Mouse (Mus musculus) hindbrain, embryonic 14.5 days (tissue): ENCODE measurements at regions not wholly inside any gene's neighbourhood (a gene's known extent, or its start where the extent isn't known, plus 50 kb on each side); places are given as distances from the start of the nearest gene placed in this dataset.
A peak's percentile ranks its signal among the peaks of the same experiment; 100 is the strongest.
"Not testable (repeated sequence)": the region's sequence is repeated elsewhere in the genome, so short reads cannot be mapped to it uniquely, and the experiment has no call there.

ENCODE experiments used
- ATAC-seq: fragments of 200-750 bp; cut with Nextera tagmentation; 2 replicates; pipeline ENCODE4 v1.8.0; 2017; ENCODE audit warnings: moderate number of reproducible peaks, mild to moderate bottlenecking, moderate TSS enrichment, moderate library complexity; ENCODE audit not compliant: low FRiP score
- DNase-seq: peaks from one replicate; pipeline ENCODE4 v3.0.0-alpha.2; 2015; ENCODE audit warnings: low spot score
- H3K27ac ChIP-seq: fragments of 300-500 bp; sonication (generic); 2 replicates; pipeline ENCODE4 v1.5.1; 2014; ENCODE audit warnings: mild to moderate bottlenecking, moderate library complexity
- H3K27me3 ChIP-seq: fragments of 300-500 bp; sonication (generic); 2 replicates; pipeline ENCODE4 v1.6.1; 2014; ENCODE audit warnings: mild to moderate bottlenecking, low read length, mixed read lengths; ENCODE audit not compliant: control insufficient read depth, insufficient read depth
- H3K36me3 ChIP-seq: fragments of 300-500 bp; sonication (generic); replicated peaks from 2 replicates; pipeline ENCODE4 v1.6.1; 2014; ENCODE audit not compliant: control insufficient read depth, insufficient read depth
- H3K4me1 ChIP-seq: fragments of 300-500 bp; sonication (generic); replicated peaks from 2 replicates; pipeline ENCODE4 v1.6.1; 2014; ENCODE audit warnings: antibody characterized with exemption, low read length, mixed read lengths; ENCODE audit not compliant: control insufficient read depth, insufficient read depth
- H3K4me2 ChIP-seq: fragments of 300-500 bp; sonication (generic); replicated peaks from 2 replicates; pipeline ENCODE4 v1.6.1; 2014; ENCODE audit warnings: mild to moderate bottlenecking, moderate library complexity
- H3K4me3 ChIP-seq: fragments of 300-500 bp; sonication (generic); replicated peaks from 2 replicates; pipeline ENCODE4 v1.5.1; 2014; ENCODE audit warnings: mild to moderate bottlenecking, low read length
- H3K9ac ChIP-seq: fragments of 300-500 bp; sonication (generic); 2 replicates; pipeline ENCODE4 v1.6.1; 2014
- H3K9me3 ChIP-seq: fragments of 300-500 bp; sonication (generic); 2 replicates; pipeline ENCODE4 v1.6.1; 2016; ENCODE audit warnings: low read length; ENCODE audit not compliant: control insufficient read depth
- WGBS: fragments of 180-500 bp; shearing (Covaris S2); extraction: QIAGEN DNeasy Blood & Tissue Kit; methylation state at CpG from one replicate; pipeline ENCODE4 v1.1.7; 2014; 5-methylcytosine and 5-hydroxymethylcytosine counted together

DNA sequence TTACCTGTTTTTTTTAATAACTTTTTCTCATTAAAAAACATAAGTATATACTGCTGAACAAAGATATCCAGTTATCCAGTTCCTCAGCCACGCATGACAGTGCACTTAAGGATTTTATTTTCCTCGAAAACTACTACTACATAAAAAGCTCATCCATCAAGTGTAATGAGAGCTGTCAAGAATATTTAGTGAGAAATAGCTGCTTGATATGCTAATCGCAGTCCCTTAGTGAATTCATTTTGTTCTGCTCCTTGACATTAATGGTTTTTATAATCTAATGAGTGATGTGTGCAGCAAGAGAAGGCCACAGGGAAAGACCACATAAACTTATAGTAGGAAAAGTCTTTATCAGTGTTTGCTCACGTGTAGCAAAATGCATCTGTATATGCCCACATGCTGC is 754.0 kb upstream of the Slc39a10 start:
- Histone ChIP-seq H3K9me3 (no peaks in the 10 kb centered on the region), H3K9ac (no peak overlapping the region), H3K4me2 (no peak overlapping the region), H3K4me1 (no peaks in the 10 kb centered on the region), H3K27me3 (no peaks in the 10 kb centered on the region), H3K36me3 (no peaks in the 10 kb centered on the region), H3K27ac (no peak overlapping the region), H3K4me3 (no peak overlapping the region)
- ATAC-seq (peak; percentile 75; the same call in 1 of the 2 replicates), DNase-seq (peak; percentile 30)
- whole genome bisulfite sequencing: 41% methylated on average over 4 of the region's 4 CpGs

DNA sequence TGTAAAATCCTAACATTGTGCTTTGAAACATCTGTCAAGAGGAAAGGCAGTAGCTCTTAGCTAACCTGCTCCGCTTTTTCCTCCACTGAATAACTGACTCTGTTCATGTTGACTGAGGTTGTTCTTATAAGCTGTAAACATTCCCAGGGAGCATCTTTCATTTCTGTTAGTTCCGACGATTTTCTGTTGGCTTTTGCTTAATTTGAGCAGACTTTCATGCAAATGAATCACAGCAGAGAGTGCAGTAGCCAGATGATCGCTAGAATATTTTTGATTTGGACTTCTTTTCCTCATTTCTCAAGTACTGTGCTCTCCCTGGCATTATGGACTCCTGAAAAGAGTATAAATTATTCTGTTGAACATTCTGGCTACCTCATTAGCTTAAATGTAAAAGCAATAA is 713.9 kb upstream of the Slc39a10 start:
- no peak for ATAC-seq
- WGBS: 84% methylated on average over 4 of the region's 4 CpGs

GRCm38 (mm10) chr1:47603989-47604360 is 711.3 kb upstream of the Slc39a10 start:
- DNase-seq (no peak), ATAC-seq (no peak)
- 74% methylated on average over 2 of the region's 2 CpGs for WGBS
- Histone ChIP-seq H3K4me2 (no peak overlapping the region), H3K27me3 (no peaks in the 10 kb centered on the region), H3K27ac (no peak overlapping the region), H3K36me3 (no peaks in the 10 kb centered on the region), H3K9ac (no peak overlapping the region), H3K9me3 (no peaks in the 10 kb centered on the region), H3K4me1 (no peaks in the 10 kb centered on the region), H3K4me3 (no peak overlapping the region)

More for the DNA sequence above, 713.9 kb upstream of the Slc39a10 start:
- Histone ChIP-seq H3K27ac (no peak overlapping the region), H3K4me2 (no peak overlapping the region), H3K4me1 (no peaks in the 10 kb centered on the region), H3K27me3 (no peaks in the 10 kb centered on the region), H3K4me3 (no peak overlapping the region), H3K9me3 (no peaks in the 10 kb centered on the region), H3K36me3 (no peaks in the 10 kb centered on the region), H3K9ac (no peak overlapping the region)
- no peak for DNase-seq

DNA sequence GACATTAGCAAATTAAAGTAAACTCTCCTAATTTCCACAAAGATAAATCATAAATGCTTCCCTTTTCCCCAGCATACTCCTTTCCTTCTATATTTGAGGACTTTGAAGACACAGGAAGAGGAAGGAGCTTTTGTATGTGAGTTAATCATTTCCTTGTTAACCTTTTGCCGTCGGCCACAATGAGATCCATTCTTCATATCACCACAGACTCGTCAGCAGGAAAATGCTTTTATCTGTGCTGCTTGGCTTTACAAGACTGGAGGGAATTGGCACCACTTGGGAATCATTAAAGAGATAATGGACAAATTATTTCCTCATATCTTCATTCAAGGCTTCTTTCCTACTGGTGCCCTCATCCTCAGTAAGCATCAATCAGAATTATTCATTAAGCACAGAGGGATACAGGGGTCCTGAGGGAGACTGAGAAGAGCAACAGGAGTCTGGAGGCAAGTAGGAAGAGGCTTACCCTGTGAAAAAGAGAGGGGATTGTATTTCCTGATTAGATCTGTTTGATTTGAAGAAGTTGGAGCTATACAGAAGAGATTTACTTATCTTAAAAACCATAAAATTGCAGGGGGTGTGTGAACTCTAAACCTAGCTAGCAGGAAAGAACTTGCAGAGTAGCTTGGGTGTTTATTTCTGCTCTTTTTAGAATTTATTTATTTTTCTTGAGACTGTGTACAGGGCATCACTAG is 710.8 kb upstream of the Slc39a10 start:
- no peaks in the 10 kb centered on the region for H3K27me3 ChIP-seq
- ATAC-seq (no peak), DNase-seq (no peak)
- H3K4me1 ChIP-seq: no peaks in the 10 kb centered on the region
- no peak overlapping the region for H3K4me2 ChIP-seq
- 15% methylated on average over 3 of the region's 3 CpGs for WGBS
- H3K9ac ChIP-seq: no peak overlapping the region
- no peaks in the 10 kb centered on the region for H3K9me3 ChIP-seq
- H3K36me3 ChIP-seq: no peaks in the 10 kb centered on the region
- H3K4me3 ChIP-seq: no peak overlapping the region
- no peak overlapping the region for H3K27ac ChIP-seq

DNA sequence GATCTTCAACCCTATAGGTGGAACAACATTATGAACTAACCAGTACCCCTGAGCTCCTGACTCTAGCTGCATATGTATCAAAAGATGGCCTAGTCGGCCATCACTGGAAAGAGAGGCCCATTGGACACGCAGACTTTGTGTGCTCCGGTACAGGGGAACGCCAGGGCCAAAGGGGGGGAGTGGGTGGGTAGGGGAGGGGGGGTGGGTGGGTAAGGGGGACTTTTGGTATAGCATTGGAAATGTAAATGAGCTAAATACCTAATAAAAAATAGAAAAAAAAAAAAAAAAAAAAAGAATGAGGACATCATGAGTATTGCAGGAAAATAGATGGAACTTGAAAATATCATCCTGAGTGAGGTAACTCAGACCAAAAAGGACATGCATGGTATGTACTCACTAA is 701.0 kb upstream of the Slc39a10 start:
- not testable (repeated sequence) for DNase-seq, H3K9me3 ChIP-seq, H3K27ac ChIP-seq, H3K4me2 ChIP-seq, H3K4me3 ChIP-seq, H3K4me1 ChIP-seq, H3K9ac ChIP-seq, H3K36me3 ChIP-seq, H3K27me3 ChIP-seq, ATAC-seq
- no CpG with 5 or more reads among the region's 4 CpGs for WGBS

- no peaks in the 10 kb centered on the region for H3K9me3 ChIP-seq
- no peak overlapping the region for H3K4me2 ChIP-seq
- no peaks in the 10 kb centered on the region for H3K4me1 ChIP-seq
- no peak overlapping the region for H3K4me3 ChIP-seq
- DNase-seq (no peak), ATAC-seq (no peak)
- H3K27me3 ChIP-seq: no peaks in the 10 kb centered on the region
- no peaks in the 10 kb centered on the region for H3K36me3 ChIP-seq
- H3K27ac ChIP-seq: no peak overlapping the region
- H3K9ac ChIP-seq: no peak overlapping the region
- WGBS: 37% methylated on average over 1 of the region's 1 CpGs
Measured at GRCm38 (mm10) chr1:47545606-47546005, 653.0 kb upstream of the Slc39a10 start.

GRCm38 (mm10) chr1:47511426-47511825 is 618.8 kb upstream of the Slc39a10 start:
- Histone ChIP-seq H3K4me1 (no peaks in the 10 kb centered on the region), H3K36me3 (no peaks in the 10 kb centered on the region), H3K27ac (no peak overlapping the region), H3K4me3 (no peak overlapping the region), H3K27me3 (no peaks in the 10 kb centered on the region), H3K9me3 (no peaks in the 10 kb centered on the region), H3K4me2 (no peak overlapping the region), H3K9ac (no peak overlapping the region)
- 92% methylated on average over 5 of the region's 5 CpGs for WGBS
- DNase-seq: no peak
- ATAC-seq: no peak

- ATAC-seq (no peak), DNase-seq (no peak)
- H3K27me3 ChIP-seq: no peaks in the 10 kb centered on the region
- H3K9me3 ChIP-seq: no peaks in the 10 kb centered on the region
- no peaks in the 10 kb centered on the region for H3K36me3 ChIP-seq
- no peaks in the 10 kb centered on the region for H3K4me1 ChIP-seq
- H3K27ac ChIP-seq: no peak overlapping the region
- H3K4me2 ChIP-seq: no peak overlapping the region
- no peak overlapping the region for H3K4me3 ChIP-seq
- no peak overlapping the region for H3K9ac ChIP-seq
Measured at GRCm38 (mm10) chr1:47507801-47508200, 615.1 kb upstream of the Slc39a10 start.

- no peaks in the 10 kb centered on the region for H3K9me3 ChIP-seq
- no peak for DNase-seq
- no peaks in the 10 kb centered on the region for H3K4me1 ChIP-seq
- no peak overlapping the region for H3K4me3 ChIP-seq
- H3K9ac ChIP-seq: no peak overlapping the region
- no peaks in the 10 kb centered on the region for H3K36me3 ChIP-seq
- no peak for ATAC-seq
- 69% methylated on average over 7 of the region's 7 CpGs for WGBS
- H3K27ac ChIP-seq: no peak overlapping the region
- H3K27me3 ChIP-seq: no peaks in the 10 kb centered on the region
- H3K4me2 ChIP-seq: no peak overlapping the region
Measured at GRCm38 (mm10) chr1:47488581-47489204, 596.0 kb upstream of the Slc39a10 start.

DNA sequence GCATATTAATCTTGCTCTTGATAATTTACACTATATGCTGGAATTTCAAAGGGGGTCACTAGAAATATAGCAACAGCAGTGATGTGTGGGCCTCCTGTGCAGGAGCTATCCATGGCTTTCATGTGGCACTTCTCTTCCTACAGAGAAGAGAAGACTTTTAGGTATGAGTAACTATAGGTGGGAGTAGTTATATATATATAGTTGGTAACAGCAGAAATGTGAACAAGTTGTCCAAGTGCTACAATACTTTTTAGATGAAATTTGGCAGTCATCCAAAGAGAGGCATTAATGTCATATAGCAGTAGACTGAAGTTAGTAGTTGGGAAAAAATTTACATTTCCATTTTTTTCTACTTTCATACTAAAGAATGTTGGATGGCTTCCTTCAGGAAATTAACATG is 593.4 kb upstream of the Slc39a10 start:
- DNase-seq (no peak), ATAC-seq (no peak)
- Histone ChIP-seq H3K4me1 (no peaks in the 10 kb centered on the region), H3K27me3 (no peaks in the 10 kb centered on the region), H3K4me3 (no peak overlapping the region), H3K9ac (no peak overlapping the region), H3K4me2 (no peak overlapping the region), H3K36me3 (no peaks in the 10 kb centered on the region), H3K27ac (no peak overlapping the region), H3K9me3 (no peaks in the 10 kb centered on the region)
